Mouse (Mus musculus) forebrain, embryonic 14.5 days (tissue): Measurements from ENCODE around the gene Rreb1. TPM values are rescaled to one million over a fixed set of nuclear protein-coding genes. Genes with fewer than 3 reads are reported as not detected.

ENCODE experiments used
- ATAC-seq: fragments of 200-750 bp; cut with Nextera tagmentation; 2 replicates; pipeline ENCODE4 v1.8.0; 2017; ENCODE audit warnings: mild to moderate bottlenecking, moderate library complexity
- DNase-seq: peaks from one replicate; pipeline ENCODE4 v3.0.0-alpha.2; 2015; ENCODE audit warnings: low spot score
- H3K27ac ChIP-seq: fragments of 300-500 bp; sonication (generic); 2 replicates; pipeline ENCODE4 v1.5.1; 2014; ENCODE audit warnings: low read depth, mild to moderate bottlenecking, control low read depth, low read length, moderate library complexity
- H3K27me3 ChIP-seq: fragments of 300-500 bp; sonication (generic); replicated peaks from 2 replicates; pipeline ENCODE4 v1.6.1; 2014; ENCODE audit warnings: low read length, control low read depth, mixed read lengths; ENCODE audit not compliant: control insufficient read depth, insufficient read depth
- H3K36me3 ChIP-seq: fragments of 300-500 bp; sonication (generic); 2 replicates; pipeline ENCODE4 v1.6.1; 2014; ENCODE audit warnings: low read length, control low read depth; ENCODE audit not compliant: control insufficient read depth, insufficient read depth
- H3K4me1 ChIP-seq: fragments of 300-500 bp; sonication (generic); 2 replicates; pipeline ENCODE4 v1.6.1; 2014; ENCODE audit warnings: antibody characterized with exemption, low read length, control low read depth; ENCODE audit not compliant: control insufficient read depth, insufficient read depth
- H3K4me2 ChIP-seq: fragments of 300-500 bp; sonication (generic); 2 replicates; pipeline ENCODE4 v1.6.1; 2014; ENCODE audit warnings: mild to moderate bottlenecking, control low read depth, low read length
- H3K4me3 ChIP-seq: fragments of 300-500 bp; sonication (generic); 2 replicates; pipeline ENCODE4 v1.5.1; 2014; ENCODE audit warnings: low read depth, low read length, control low read depth
- H3K9ac ChIP-seq: fragments of 300-500 bp; sonication (generic); 2 replicates; pipeline ENCODE4 v1.6.1; 2014; ENCODE audit warnings: mild to moderate bottlenecking, low read length, control low read depth, moderate library complexity
- H3K9me3 ChIP-seq: fragments of 300-500 bp; sonication (generic); replicated peaks from 2 replicates; pipeline ENCODE4 v1.6.1; 2016; ENCODE audit warnings: low read length, control low read depth, mixed read lengths; ENCODE audit not compliant: control insufficient read depth
- WGBS: fragments of 180-500 bp; shearing (Covaris S2); extraction: QIAGEN DNeasy Blood & Tissue Kit; methylation state at CpG from one replicate; pipeline ENCODE4 v1.1.7; 2014; 5-methylcytosine and 5-hydroxymethylcytosine counted together
- polyA plus RNA-seq: library from polyadenylated mRNA; unstranded; fragments of >200 nt; fragmentation: Nextera tagmentation; extraction: Ambion mirVana; gene quantifications from 2 replicates; pipeline ENCODE4 v1.2.1, GENCODE M21; 2014

Rreb1 gene
- 1.4 and 1.5 TPM in 2 replicates for polyA plus RNA-seq

DNA sequence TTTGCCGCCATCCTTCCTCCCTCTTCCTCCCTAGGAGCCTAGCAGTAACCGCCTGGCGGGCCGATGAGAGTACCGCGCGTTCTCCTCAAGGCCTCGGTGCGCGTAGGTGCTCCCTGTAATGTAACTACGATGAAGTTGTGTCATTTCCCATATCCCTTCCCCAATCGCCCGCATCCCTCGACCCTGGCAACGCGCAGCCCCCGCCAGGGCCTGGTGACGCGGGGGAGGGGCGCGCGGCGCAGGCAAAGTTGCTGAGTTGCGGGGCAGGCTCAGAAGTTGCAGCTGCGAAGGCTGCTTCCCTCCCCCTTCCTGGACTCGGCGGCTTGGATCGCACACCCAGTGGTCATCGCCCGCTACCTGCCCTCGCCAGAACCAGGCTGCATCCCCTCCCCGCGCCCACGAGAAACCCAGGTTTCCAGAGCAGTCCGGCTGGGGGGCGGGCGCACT lies at the start of gene Rreb1:
Gene Rreb1 (plus strand): TSS at position 254 of the 447 bp plus-strand sequence.
- peak within 1 kb of the TSS; percentile 57 for H3K9ac ChIP-seq
- under 1% methylated on average over 35 of the region's 37 CpGs for WGBS

DNA sequence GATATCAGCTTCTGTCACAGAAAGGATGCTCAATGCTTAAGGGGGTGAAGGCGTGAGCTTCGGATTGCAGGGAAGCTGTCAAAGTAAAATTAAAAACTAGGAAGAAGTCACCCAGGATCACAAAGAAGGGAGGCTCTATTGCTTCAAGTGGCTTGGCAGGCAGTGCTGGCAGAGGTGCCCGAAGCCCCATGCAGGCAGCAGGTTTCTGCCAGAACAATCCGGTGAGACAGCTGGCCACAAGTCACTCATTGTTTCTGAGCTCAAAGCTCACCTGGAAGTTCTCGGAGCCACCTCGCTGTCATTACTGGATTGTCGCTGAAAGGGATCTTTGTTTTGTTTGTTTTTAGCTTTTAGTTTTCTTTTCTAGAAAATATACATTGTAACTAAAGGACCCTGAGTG lies 49.6 kb upstream of the Rreb1 start:
- Histone ChIP-seq H3K27ac (no peak overlapping the region), H3K9me3 (no peaks in the 10 kb centered on the region), H3K4me2 (no peak overlapping the region), H3K27me3 (no peaks in the 10 kb centered on the region), H3K4me1 (no peaks in the 10 kb centered on the region), H3K36me3 (no peaks in the 10 kb centered on the region), H3K9ac (no peak overlapping the region), H3K4me3 (no peak overlapping the region)
- no peak for DNase-seq
- WGBS: 79% methylated on average over 7 of the region's 7 CpGs
- ATAC-seq: no peak

More for the DNA sequence above, at the start of gene Rreb1:
- H3K36me3 ChIP-seq: no peaks in the 10 kb centered on the region
- peaks cover 7% of the 10 kb centered on the region; the same call in 1 of the 2 replicates for H3K4me1 ChIP-seq
- no peak within 1 kb of the TSS for H3K27ac ChIP-seq
- peaks cover 29% of the 10 kb centered on the region for H3K27me3 ChIP-seq
- H3K9me3 ChIP-seq: no peaks in the 10 kb centered on the region
- peak; percentile 47 for DNase-seq
- peak within 1 kb of the TSS; percentile 49 for H3K4me3 ChIP-seq
- H3K4me2 ChIP-seq: peak within 1 kb of the TSS; percentile 100
- peak; percentile 71 for ATAC-seq

DNA sequence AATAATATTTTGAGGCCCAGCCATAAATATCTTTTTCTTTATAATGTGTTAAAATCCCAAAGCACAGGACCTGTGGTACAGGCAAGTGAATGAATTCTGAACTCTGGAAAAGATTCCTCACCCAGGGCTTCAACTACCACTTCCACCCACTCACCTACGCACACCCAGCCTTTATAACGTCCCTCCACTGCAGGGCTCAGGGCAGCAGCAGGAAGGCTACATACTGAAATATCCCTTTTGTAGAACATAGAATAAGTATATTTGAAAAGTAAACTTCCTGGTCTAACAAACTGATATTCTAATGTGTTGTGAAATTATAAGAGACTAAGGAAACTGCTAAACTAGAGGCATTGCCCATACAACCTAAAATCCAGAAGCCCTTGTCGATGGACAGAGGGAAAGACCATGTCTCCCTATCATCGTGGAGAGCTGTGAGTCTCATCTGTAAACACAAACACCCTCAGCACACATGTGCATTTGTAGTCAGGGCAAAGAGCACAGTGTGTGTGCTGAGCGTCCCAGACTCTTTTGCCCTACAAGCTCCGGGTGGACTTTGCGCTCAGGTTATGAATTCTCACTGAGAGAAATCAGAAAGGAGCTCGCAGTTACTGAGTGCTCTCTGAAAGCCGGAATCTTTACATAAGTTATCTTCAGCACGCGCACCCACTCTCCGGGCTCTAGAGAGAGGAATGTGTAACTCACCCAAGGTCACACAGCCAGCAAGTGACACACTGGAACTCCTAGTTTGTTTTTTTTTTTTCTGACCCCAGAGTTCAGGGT lies 46.1 kb upstream of the Rreb1 start:
- 93% methylated on average over 12 of the region's 12 CpGs for WGBS
- no peak for ATAC-seq
- H3K27ac ChIP-seq: no peak overlapping the region

DNA sequence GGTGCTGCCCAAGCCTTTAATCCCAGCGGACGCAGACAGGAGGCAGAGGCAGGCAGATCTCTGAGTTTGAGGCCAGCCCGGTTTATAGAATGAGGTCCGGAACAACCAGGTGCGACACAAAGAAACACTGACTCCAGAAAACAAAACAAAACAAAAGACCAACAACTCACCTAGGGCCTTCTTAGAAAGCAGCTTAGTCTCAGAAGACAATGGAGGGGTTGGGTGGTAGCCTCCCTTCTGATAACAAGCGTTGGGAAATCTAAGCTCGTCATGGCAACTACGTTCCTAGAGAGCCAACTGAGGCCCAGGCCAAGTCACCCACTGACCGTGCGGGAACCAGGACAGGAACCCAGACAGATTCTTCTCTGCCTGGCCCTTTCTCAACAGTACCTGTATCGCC lies 43.7 kb upstream of the Rreb1 start:
- H3K4me3 ChIP-seq: no peak overlapping the region
- no peak overlapping the region for H3K4me2 ChIP-seq
- WGBS: 91% methylated on average over 11 of the region's 11 CpGs
- H3K4me1 ChIP-seq: no peaks in the 10 kb centered on the region
- no peaks in the 10 kb centered on the region for H3K36me3 ChIP-seq
- no peaks in the 10 kb centered on the region for H3K27me3 ChIP-seq
- H3K27ac ChIP-seq: no peak overlapping the region
- DNase-seq: no peak
- no peaks in the 10 kb centered on the region for H3K9me3 ChIP-seq
- no peak overlapping the region for H3K9ac ChIP-seq
- no peak for ATAC-seq

More for the DNA sequence above, 46.1 kb upstream of the Rreb1 start:
- H3K4me3 ChIP-seq: no peak overlapping the region
- no peaks in the 10 kb centered on the region for H3K9me3 ChIP-seq
- no peak overlapping the region for H3K4me2 ChIP-seq
- no peak for DNase-seq
- H3K9ac ChIP-seq: no peak overlapping the region
- H3K4me1 ChIP-seq: no peaks in the 10 kb centered on the region
- no peaks in the 10 kb centered on the region for H3K27me3 ChIP-seq
- no peaks in the 10 kb centered on the region for H3K36me3 ChIP-seq

DNA sequence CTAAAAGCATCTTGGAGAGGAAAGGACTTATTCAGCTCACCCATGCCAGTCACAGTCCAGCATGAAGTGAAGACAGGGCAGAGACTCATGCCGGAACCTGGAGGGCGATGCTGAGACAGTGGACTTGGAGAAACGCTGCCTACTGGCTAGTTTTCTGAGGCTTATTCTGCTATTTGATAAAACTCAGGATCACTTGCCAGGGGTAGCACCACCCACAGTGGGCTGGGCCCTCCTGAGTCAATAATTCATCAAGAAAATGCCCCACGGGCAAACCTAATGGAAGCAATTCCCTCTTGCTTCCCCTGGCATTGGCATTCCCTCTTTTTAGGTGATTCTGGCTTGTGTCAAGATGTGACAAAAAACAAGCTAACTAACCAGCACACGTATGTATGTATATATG lies 38.1 kb upstream of the Rreb1 start:
- no peak overlapping the region for H3K27ac ChIP-seq
- WGBS: 83% methylated on average over 5 of the region's 5 CpGs
- no peaks in the 10 kb centered on the region for H3K27me3 ChIP-seq
- no peak overlapping the region for H3K4me3 ChIP-seq
- ATAC-seq (no peak), DNase-seq (no peak)
- H3K9ac ChIP-seq: no peak overlapping the region
- H3K4me1 ChIP-seq: no peaks in the 10 kb centered on the region
- no peak overlapping the region for H3K4me2 ChIP-seq
- no peaks in the 10 kb centered on the region for H3K9me3 ChIP-seq
- no peaks in the 10 kb centered on the region for H3K36me3 ChIP-seq

DNA sequence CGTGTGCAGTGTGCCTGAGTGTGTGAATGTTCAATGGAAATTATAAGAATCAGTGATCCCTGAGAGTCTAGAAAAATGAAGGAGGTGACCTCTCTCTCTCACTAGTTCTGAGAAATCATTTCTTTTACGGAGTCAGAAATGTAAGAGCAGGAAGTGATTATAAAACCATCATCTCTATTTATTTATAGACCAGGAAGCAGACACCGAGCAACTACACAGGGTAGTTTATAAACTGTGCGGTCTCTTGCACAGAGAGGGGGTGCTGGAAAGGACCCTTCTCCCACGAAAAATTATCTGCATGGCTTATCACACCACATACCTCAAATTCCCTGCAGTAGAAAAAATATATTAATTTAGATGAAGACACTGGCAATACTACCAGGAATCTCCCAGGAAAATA lies 37.4 kb upstream of the Rreb1 start:
- no peaks in the 10 kb centered on the region for H3K4me1 ChIP-seq
- no peak for ATAC-seq
- no peaks in the 10 kb centered on the region for H3K36me3 ChIP-seq
- H3K9ac ChIP-seq: no peak overlapping the region
- H3K9me3 ChIP-seq: no peaks in the 10 kb centered on the region
- H3K4me2 ChIP-seq: no peak overlapping the region
- H3K27ac ChIP-seq: no peak overlapping the region
- 76% methylated on average over 5 of the region's 5 CpGs for WGBS
- DNase-seq: no peak
- H3K27me3 ChIP-seq: no peaks in the 10 kb centered on the region
- H3K4me3 ChIP-seq: no peak overlapping the region

DNA sequence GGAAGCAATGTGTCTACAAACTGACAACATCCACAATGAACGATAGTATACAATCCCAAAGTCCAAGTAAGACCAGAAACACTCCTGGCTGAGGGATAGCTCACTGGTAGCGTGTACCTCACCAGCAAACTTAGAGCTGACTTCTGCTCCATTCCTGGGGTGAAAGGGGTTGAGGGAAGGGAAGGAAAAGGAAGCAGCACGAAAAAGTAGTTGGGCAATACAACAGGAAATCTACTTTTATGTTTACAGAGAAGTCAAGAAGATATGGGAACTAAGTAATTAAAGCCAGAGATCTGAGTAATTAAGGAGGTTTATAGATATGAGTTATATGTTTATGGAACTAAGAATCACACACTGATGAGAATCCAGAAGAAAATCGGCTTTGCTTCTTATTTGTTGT lies 36.0 kb upstream of the Rreb1 start:
- no peak overlapping the region for H3K4me2 ChIP-seq
- no peaks in the 10 kb centered on the region for H3K36me3 ChIP-seq
- ATAC-seq: no peak
- WGBS: 83% methylated on average over 4 of the region's 4 CpGs
- no peaks in the 10 kb centered on the region for H3K4me1 ChIP-seq
- no peak overlapping the region for H3K9ac ChIP-seq
- no peak overlapping the region for H3K4me3 ChIP-seq
- H3K27ac ChIP-seq: no peak overlapping the region
- no peaks in the 10 kb centered on the region for H3K27me3 ChIP-seq
- no peak for DNase-seq
- no peaks in the 10 kb centered on the region for H3K9me3 ChIP-seq

DNA sequence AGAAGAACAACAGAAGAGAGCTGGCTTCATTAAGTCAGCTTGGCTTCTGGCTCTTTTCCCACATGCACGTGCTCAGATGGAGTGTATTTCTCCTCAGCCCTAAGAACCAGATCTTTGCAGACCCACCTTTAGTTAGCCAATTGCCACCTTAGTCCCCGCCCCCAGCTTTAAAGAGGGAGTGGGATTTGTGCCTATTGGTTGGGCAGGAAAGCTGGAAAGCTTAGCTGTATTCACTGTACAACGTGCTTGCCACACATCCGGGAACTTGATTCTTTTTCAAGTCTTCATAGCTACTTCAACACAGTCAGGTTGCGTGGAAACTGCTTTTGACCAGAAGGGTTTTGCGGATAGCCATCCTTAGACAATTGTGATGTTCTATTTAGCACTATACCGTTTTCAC lies 30.7 kb upstream of the Rreb1 start:
- no peak overlapping the region for H3K4me3 ChIP-seq
- H3K4me2 ChIP-seq: no peak overlapping the region
- DNase-seq (no peak), ATAC-seq (no peak)
- 0 out of 2 replicates have a peak, but pooled peaks cover 3% of the 10 kb centered on the region for H3K4me1 ChIP-seq
- H3K27ac ChIP-seq: no peak overlapping the region
- no peaks in the 10 kb centered on the region for H3K9me3 ChIP-seq
- WGBS: 63% methylated on average over 7 of the region's 7 CpGs
- H3K27me3 ChIP-seq: no peaks in the 10 kb centered on the region
- no peaks in the 10 kb centered on the region for H3K36me3 ChIP-seq
- no peak overlapping the region for H3K9ac ChIP-seq

DNA sequence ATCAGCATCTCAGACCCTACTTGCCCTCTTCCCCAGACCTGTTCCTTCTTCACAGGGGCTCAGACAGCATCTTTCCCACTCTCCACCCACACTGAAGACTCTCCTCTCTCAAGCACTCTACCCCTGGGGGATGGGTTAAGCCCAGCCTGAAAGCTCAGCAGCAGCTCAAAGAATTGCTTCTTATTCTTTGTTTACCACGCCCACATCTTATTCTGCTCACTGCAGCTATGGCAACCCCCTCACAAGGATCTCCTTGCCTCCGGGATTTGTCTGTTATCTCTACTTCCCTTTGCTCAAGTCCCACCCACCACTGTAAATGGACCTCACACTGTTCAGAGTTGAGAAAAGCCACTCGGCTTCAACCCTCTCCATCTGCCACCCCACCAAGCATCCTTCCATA lies 28.7 kb upstream of the Rreb1 start:
- no peaks in the 10 kb centered on the region for H3K27me3 ChIP-seq
- no peak overlapping the region for H3K27ac ChIP-seq
- no peaks in the 10 kb centered on the region for H3K36me3 ChIP-seq
- H3K9ac ChIP-seq: no peak overlapping the region
- DNase-seq (peak; percentile 37), ATAC-seq (peak; percentile 23; the same call in 1 of the 2 replicates)
- 3% methylated on average over 3 of the region's 3 CpGs for WGBS
- 0 out of 2 replicates have a peak, but pooled peaks cover 3% of the 10 kb centered on the region for H3K4me1 ChIP-seq
- no peak overlapping the region for H3K4me2 ChIP-seq
- H3K9me3 ChIP-seq: no peaks in the 10 kb centered on the region
- no peak overlapping the region for H3K4me3 ChIP-seq
